Mouse (Mus musculus): Measurements from ENCODE around the gene Kcnq2. TPM values are rescaled to one million over a fixed set of nuclear protein-coding genes. Genes with fewer than 3 reads are reported as not detected.

The Kcnq2 gene
- polyA plus RNA-seq, 1 experiment = 0.32 TPM

DNA sequence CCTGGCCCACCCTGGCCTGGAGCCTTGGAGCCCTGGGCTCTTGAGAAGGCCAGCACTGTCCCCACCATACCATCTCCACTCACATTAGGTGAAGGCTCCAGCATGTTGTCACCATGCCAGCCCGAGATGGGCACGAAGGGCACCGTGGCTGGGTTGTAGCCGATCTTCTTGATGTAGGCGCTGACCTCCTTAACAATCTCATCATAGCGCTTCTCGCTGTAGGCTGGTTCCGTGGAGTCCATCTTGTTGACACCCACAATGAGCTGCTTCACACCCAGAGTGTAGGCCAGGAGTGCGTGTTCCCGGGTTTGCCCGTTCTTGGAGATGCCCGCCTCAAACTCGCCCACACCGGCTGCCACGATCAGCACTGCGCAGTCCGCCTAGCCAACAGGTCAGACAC, 17.6 kb upstream of the Kcnq2 start:
- peaks cover 17% of the 10 kb centered on the region; the same call in 1 of the 2 replicates for H3K27me3 ChIP-seq (ENCODE audit: control insufficient read depth, insufficient read depth, low read length)
- no peak for TF ChIP-seq POLR2A (IDR thresholded peaks at IDR 0.05; ENCODE audit: control insufficient read depth, extremely low read depth, insufficient read depth, low read length, poor library complexity)
- no peak for TF ChIP-seq CTCF (IDR thresholded peaks at IDR 0.05; ENCODE audit: borderline replicate concordance, control insufficient read depth, extremely low read depth, insufficient read depth, low read length, poor library complexity)
- H3K36me3 ChIP-seq (ENCODE audit: control insufficient read depth, insufficient read depth, low read length) = no peaks in the 10 kb centered on the region
- 95% methylated on average over 17 of the region's 17 CpGs for WGBS
- H3K27ac ChIP-seq (ENCODE audit: control insufficient read depth, insufficient read depth, low read length) = no peak overlapping the region
- no peak overlapping the region for H3K4me3 ChIP-seq (ENCODE audit: control insufficient read depth, insufficient read depth, low read length)
- peaks cover 7% of the 10 kb centered on the region for H3K4me1 ChIP-seq (replicated peaks; ENCODE audit: control insufficient read depth, insufficient read depth, low read length)
- DNase-seq = no peak

GRCm38 (mm10) chr2:181150281-181150680, 15.2 kb upstream of the Kcnq2 start:
- Histone ChIP-seq H3K27ac (ENCODE audit: control insufficient read depth, insufficient read depth, low read length) (no peak overlapping the region), H3K4me3 (ENCODE audit: control insufficient read depth, insufficient read depth, low read length) (no peak overlapping the region), H3K27me3 (ENCODE audit: control insufficient read depth, insufficient read depth, low read length) (peaks cover 3% of the 10 kb centered on the region; the same call in 1 of the 2 replicates), H3K36me3 (ENCODE audit: control insufficient read depth, insufficient read depth, low read length) (no peaks in the 10 kb centered on the region), H3K4me1 (replicated peaks; ENCODE audit: control insufficient read depth, insufficient read depth, low read length) (peaks cover 7% of the 10 kb centered on the region)
- DNase-seq = no peak
- no peak for TF ChIP-seq POLR2A (IDR thresholded peaks at IDR 0.05; ENCODE audit: control insufficient read depth, extremely low read depth, insufficient read depth, low read length, poor library complexity)
- no peak for TF ChIP-seq CTCF (IDR thresholded peaks at IDR 0.05; ENCODE audit: borderline replicate concordance, control insufficient read depth, extremely low read depth, insufficient read depth, low read length, poor library complexity)
- WGBS = 73% methylated on average over 6 of the region's 6 CpGs

DNA sequence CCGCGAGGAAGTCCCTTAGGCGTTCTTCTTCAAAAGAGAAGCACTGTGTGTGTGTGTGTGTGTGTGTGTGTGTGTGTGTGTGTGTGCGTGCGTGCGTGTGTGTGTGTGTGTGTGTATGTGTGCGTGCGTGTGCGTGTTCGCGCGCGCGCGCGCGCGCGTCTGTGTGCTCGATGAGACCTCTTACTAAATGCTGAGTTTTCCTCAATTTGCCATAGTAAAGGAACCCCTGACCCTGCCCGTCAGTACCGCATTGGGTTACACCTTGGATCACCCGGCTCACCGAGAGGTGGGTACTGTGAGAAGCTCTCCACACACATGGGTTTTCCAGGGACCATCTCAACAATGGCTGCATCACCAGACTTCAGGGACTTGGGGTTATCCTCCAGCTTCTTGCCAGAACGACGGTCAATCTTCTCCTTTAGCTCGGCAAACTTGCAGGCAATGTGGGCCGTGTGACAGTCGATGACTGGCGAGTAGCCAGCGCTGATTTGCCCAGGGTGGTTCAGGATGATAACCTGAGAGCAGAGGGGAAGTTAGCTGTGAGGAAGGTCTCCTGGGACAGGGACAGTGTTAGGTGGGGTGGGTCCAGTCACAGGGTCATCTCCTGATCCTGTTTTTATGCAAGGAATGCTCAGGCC, 13.3 kb upstream of the Kcnq2 start:
- 11% methylated on average over 31 of the region's 31 CpGs for WGBS
- Histone ChIP-seq H3K4me3 (ENCODE audit: control insufficient read depth, insufficient read depth, low read length) (peak overlapping the region; percentile 4; the same call in 1 of the 2 replicates), H3K27ac (ENCODE audit: control insufficient read depth, insufficient read depth, low read length) (no peak overlapping the region), H3K36me3 (ENCODE audit: control insufficient read depth, insufficient read depth, low read length) (no peaks in the 10 kb centered on the region), H3K4me1 (replicated peaks; ENCODE audit: control insufficient read depth, insufficient read depth, low read length) (peaks cover 7% of the 10 kb centered on the region), H3K27me3 (ENCODE audit: control insufficient read depth, insufficient read depth, low read length) (peaks cover 3% of the 10 kb centered on the region; the same call in 1 of the 2 replicates)
- DNase-seq = no peak
- no peak for TF ChIP-seq CTCF (IDR thresholded peaks at IDR 0.05; ENCODE audit: borderline replicate concordance, control insufficient read depth, extremely low read depth, insufficient read depth, low read length, poor library complexity)
- TF ChIP-seq POLR2A (IDR thresholded peaks at IDR 0.05; ENCODE audit: control insufficient read depth, extremely low read depth, insufficient read depth, low read length, poor library complexity) = no peak

DNA sequence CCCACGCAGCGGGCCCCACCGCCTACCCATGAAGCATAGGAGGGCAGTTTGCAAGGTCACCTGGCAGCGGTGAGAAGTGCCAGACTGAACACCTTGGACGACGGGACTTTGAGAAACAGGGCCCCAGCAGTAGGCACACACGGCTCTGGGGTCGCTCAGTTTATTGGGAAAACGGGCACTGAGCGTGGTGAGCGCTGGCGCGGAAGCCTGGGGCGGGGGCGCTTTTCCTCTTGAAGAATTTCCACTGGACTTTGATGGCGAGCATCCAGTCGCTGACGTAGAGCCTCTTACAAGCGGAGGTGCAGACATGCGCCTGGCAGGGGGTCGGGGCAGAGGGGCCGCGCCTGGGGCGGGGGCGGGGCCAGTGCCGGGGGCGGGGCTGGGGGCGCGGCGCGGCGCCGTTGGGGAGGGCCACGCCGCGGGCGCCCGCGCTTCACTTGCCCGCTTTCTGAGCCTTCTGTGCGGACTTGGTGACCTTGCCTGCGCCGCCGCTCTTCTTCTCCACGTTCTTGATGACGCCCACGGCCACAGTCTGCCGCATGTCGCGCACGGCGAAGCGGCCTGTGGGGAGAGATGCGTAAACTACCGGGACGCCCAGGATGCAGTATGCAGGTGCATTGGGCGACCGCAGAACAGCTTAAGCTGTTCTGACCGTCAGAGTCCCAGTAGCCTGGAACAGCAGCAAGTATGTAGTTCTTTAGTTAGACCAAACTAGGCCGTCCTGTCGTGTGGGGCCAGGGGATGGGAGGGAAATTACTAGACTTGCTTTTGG, 12.6 kb upstream of the Kcnq2 start:
- no peak for TF ChIP-seq CTCF (IDR thresholded peaks at IDR 0.05; ENCODE audit: borderline replicate concordance, control insufficient read depth, extremely low read depth, insufficient read depth, low read length, poor library complexity)
- peaks cover 7% of the 10 kb centered on the region for H3K4me1 ChIP-seq (replicated peaks; ENCODE audit: control insufficient read depth, insufficient read depth, low read length)
- peak overlapping the region; percentile 30 for H3K4me3 ChIP-seq (ENCODE audit: control insufficient read depth, insufficient read depth, low read length)
- no peak overlapping the region for H3K27ac ChIP-seq (ENCODE audit: control insufficient read depth, insufficient read depth, low read length)
- peaks cover 3% of the 10 kb centered on the region; the same call in 1 of the 2 replicates for H3K27me3 ChIP-seq (ENCODE audit: control insufficient read depth, insufficient read depth, low read length)
- H3K36me3 ChIP-seq (ENCODE audit: control insufficient read depth, insufficient read depth, low read length) = no peaks in the 10 kb centered on the region
- WGBS = 2% methylated on average over 60 of the region's 61 CpGs
- DNase-seq = peak; percentile 15

- no peak overlapping the region for H3K4me3 ChIP-seq (ENCODE audit: control insufficient read depth, insufficient read depth, low read length)
- 54% methylated on average over 4 of the region's 4 CpGs for WGBS
- H3K4me1 ChIP-seq (replicated peaks; ENCODE audit: control insufficient read depth, insufficient read depth, low read length) = peaks cover 7% of the 10 kb centered on the region
- H3K27me3 ChIP-seq (ENCODE audit: control insufficient read depth, insufficient read depth, low read length) = peaks cover 3% of the 10 kb centered on the region; the same call in 1 of the 2 replicates
- no peak for DNase-seq
- H3K27ac ChIP-seq (ENCODE audit: control insufficient read depth, insufficient read depth, low read length) = no peak overlapping the region
- H3K36me3 ChIP-seq (ENCODE audit: control insufficient read depth, insufficient read depth, low read length) = no peaks in the 10 kb centered on the region
- TF ChIP-seq POLR2A (IDR thresholded peaks at IDR 0.05; ENCODE audit: control insufficient read depth, extremely low read depth, insufficient read depth, low read length, poor library complexity) (no peak), CTCF (IDR thresholded peaks at IDR 0.05; ENCODE audit: borderline replicate concordance, control insufficient read depth, extremely low read depth, insufficient read depth, low read length, poor library complexity) (no peak)
Measured at GRCm38 (mm10) chr2:181146976-181147545, 12.0 kb upstream of the Kcnq2 start.

DNA sequence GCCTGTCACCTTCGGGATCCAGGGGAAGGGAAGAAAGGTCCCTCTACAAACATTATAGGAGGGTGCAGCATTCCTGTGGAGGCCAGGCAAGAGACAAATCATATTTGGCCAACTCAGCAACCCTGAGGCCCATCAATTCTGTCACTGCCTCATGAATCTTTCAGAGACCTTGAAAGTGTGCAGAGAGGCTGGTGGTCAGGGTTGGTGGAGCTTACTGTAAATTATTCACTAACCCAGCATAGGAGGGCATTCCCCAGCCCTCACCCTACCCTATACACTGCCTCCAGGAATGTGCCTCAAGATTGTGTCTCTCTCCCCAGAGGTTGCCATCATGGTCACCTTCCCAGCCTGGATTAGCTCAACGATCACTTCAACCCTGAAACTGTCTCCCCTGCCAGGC, 9.6 kb upstream of the Kcnq2 start:
- WGBS = 94% methylated on average over 2 of the region's 2 CpGs
- Histone ChIP-seq H3K4me1 (replicated peaks; ENCODE audit: control insufficient read depth, insufficient read depth, low read length) (peaks cover 7% of the 10 kb centered on the region), H3K27me3 (ENCODE audit: control insufficient read depth, insufficient read depth, low read length) (peaks cover 3% of the 10 kb centered on the region; the same call in 1 of the 2 replicates)

More for the DNA sequence above, 9.6 kb upstream of the Kcnq2 start:
- no peak for TF ChIP-seq POLR2A (IDR thresholded peaks at IDR 0.05; ENCODE audit: control insufficient read depth, extremely low read depth, insufficient read depth, low read length, poor library complexity)
- TF ChIP-seq CTCF (IDR thresholded peaks at IDR 0.05; ENCODE audit: borderline replicate concordance, control insufficient read depth, extremely low read depth, insufficient read depth, low read length, poor library complexity) = no peak
- Histone ChIP-seq H3K27ac (ENCODE audit: control insufficient read depth, insufficient read depth, low read length) (no peak overlapping the region), H3K36me3 (ENCODE audit: control insufficient read depth, insufficient read depth, low read length) (no peaks in the 10 kb centered on the region), H3K4me3 (ENCODE audit: control insufficient read depth, insufficient read depth, low read length) (no peak overlapping the region)
- no peak for DNase-seq
